Mouse (Mus musculus) heart, adult 8-10 months (tissue): Measurements from ENCODE around the gene Ccl11. TPM values are rescaled to one million over a fixed set of nuclear protein-coding genes. Genes with fewer than 3 reads are reported as not detected.

Experiments used
- total RNA-seq, 4 experiments: library from RNA; stranded (reverse); gene quantifications; 2 replicates each; pipeline ENCODE4 v1.2.4; 2022

The Ccl11 gene
- total RNA-seq, 4 experiments from 2014 or later: 2.4 to 5.2 (median 3.8) TPM

Other genes with a start within 250 kb of the Ccl11 start
- gene 5530401A14Rik, start 197.2 kb upstream of the Ccl11 start, total RNA-seq: under 1 TPM in 2 of 4 experiments, not detected in 2; 0.17 to 0.19 TPM
- under 1 TPM in 1 of 4 experiments, not detected in 3; 0.08 TPM for gene Asic2, start 89.4 kb upstream of the Ccl11 start, total RNA-seq
- 1 to 10 TPM in 3 of 4 experiments, under 1 TPM in 1; 0.69 to 2.7 (median 1.7) TPM for gene Ccl2, start 22.3 kb upstream of the Ccl11 start, total RNA-seq
- not detected for gene Gm17268, start 19.3 kb upstream of the Ccl11 start, total RNA-seq
- 1 to 10 TPM in 2 of 4 experiments, under 1 TPM in 1, not detected in 1; 0.57 to 1.3 (median 1.1) TPM for gene Ccl7, start 12.1 kb upstream of the Ccl11 start, total RNA-seq
- 1 to 10 TPM in 2 of 4 experiments, under 1 TPM in 1, not detected in 1; 0.57 to 3.5 (median 1.3) TPM for gene Ccl12, start 44.0 kb downstream of the Ccl11 start, total RNA-seq
- gene Ccl8, start 57.4 kb downstream of the Ccl11 start, total RNA-seq: 1 to 10 TPM in 2 of 4 experiments, under 1 TPM in 1, not detected in 1; 0.60 to 1.4 (median 1.4) TPM
- gene Ccl1, start 247.9 kb downstream of the Ccl11 start, total RNA-seq: not detected